Mouse (Mus musculus) yolk sac, embryonic 10.5 days (tissue): Measurements from ENCODE around the gene Gna13.

ENCODE experiments used
- DNase-seq: peaks from one replicate; pipeline ENCODE4 v3.0.0-alpha.2; 2017; ENCODE audit warnings: low spot score

The Gna13 gene

DNA sequence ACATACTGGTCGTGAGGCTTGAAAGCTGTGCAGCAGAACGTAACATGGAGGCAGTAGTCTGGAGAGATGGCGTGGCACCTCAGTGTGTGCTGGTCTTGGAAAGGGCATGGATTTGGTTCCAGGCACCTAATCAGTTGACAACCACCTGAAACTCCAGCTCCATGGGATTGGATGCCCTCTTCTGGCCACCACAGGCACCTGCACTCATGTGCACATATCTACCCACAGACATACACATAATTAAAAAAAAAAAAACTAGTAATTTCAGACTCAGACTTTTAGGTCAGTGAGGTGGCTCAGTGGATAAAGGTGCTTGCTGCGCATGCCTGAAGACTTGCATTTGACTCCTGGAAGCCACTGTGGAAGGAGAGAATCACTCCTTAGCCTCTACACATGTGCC lies 59.6 kb downstream of the Gna13 start:
- DNase-seq, result no peak

DNA sequence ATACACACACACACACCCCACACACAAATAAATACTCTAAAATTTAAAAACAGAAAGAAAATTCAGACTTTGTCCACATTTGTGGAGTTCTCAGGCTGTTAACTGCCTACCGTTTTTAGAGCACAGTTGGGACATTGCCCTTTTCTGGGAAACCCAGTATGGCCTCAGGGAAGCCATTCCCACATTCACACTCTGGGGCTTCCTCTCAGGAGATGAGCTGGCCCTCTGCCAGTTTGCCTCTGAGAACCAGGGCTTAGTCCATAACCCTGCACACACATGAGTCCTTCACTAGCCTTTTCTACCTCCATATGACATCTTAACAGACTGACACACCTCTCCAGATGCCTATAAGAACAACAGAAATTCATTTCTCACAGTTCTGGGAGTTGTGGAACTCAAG lies 60.7 kb downstream of the Gna13 start:
- no peak for DNase-seq

DNA sequence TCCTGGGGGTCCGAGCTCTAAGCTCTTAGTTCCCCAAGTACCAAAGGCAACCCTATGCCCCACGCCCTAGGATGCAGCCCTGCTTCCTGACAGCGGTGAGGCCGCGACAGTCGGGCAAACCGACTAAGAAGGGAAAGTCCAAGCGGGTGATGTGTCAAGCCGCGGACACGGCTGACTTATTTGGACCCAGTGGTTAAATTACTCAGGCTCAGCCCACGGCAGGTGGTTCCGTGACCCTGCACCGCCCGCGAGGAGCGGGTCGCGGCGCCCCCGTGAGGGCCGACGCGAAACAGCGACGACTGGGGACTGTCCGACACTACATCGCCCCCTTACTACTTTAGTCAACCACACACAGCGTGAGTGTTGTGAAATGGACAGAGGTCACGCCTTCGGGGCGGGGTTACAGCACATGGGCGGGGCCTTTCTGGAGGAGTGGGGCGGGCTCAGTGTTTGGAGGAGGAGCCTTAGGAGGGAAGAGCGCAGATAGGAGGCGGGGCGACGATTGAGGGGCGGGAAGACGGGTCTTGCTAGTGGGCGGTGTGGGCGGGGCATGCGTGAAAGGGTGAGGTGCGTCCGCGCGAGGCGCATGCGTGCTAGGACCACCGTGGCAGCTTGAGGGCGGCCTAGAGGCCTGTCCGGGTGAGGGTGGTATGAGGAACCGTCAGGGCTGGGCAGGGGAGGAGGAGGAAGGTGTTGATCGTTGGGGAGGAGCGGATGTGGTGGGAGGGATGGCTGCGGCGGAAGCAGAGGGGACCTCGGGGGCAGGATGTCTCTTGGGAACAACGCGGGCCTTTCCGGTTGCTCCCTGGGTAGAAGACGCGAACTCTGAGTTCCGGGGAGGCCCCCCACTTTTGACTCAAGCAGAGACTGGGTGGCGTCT lies 63.0 kb downstream of the Gna13 start, which contains the start of gene Amz2:
TSS of gene Amz2 (plus strand) at position 555 of the 880 bp plus-strand sequence.
- peak; percentile 100 for DNase-seq

DNA sequence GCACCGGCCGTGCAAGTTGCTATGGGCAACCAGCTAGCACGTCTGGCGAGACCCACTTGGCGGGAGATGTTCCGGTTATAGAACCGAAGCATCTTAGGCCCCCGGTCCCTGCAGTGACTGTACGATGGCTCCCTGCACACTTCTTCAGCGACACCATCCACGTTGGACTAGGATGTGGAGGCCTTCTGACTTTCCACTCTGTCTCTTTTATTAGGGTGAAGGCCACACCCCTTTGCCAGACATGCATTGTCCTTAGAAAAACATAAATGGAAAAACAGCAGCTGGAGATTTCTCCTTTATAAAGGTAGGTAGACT lies 63.6 kb downstream of the Gna13 start:
- no peak for DNase-seq

DNA sequence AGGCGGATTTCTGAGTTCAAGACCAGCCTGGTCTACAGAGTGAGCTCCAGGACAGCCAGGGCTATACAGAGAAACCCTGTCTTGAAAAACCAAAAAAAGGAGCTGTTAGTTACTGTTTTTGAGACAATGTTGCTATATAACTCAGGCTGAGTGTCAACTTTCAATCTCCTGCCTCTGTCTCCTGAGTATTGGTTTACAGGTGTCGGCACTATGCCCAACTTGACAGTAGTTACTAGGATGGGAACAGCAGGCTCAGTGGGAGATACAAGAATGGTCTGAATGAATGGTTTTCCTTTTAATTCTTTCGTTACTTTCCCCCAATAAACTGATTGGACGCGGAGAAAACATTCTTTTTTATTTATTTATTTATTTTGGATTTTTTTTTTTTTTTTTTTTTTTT lies 64.7 kb downstream of the Gna13 start:
- no peak for DNase-seq

DNA sequence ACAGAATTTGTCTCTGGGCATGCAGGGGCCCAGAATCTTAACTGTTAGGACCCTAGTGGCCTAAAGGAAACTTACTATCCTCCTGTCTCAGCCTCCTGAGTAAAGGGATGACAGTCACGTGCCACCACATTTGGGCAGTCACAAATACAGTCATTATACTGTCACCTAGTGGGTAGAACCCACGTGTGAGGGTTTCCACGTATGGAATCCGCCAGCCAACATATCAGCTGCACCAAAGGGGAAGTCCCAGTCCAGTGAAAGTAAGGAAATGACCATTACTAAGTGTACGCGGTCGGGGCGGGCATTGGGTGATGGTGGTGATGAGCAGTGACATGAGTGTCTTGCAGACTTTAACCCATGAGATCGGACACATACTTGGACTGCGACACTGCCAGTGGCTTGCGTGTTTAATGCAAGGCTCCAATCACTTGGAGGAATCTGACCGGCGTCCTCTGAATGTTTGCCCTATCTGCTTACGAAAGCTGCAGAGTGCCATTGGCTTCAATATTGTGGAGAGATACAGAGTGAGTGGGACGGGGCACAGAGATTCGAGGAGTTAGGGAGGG lies 71.7 kb downstream of the Gna13 start:
- no peak for DNase-seq

DNA sequence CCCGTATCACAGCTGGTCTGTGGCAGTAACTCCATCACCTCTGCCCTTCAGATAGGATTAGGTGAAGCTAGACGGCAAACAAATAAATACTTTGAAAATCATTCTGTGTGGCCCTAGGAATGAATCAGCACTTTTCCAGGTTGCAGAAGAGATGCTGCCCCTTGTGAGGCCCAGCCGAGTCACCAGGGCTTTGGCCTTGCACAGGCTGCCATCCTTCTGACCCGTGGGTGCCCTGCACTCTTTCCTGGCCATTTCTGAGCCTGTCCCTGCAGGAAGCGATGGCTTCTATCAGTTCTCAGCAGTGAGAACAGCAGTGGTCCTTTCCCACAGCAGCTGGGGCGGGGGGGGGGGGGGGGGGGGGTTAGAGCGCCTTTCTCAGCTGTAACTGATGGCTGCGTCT lies 74.3 kb downstream of the Gna13 start:
- no peak for DNase-seq

DNA sequence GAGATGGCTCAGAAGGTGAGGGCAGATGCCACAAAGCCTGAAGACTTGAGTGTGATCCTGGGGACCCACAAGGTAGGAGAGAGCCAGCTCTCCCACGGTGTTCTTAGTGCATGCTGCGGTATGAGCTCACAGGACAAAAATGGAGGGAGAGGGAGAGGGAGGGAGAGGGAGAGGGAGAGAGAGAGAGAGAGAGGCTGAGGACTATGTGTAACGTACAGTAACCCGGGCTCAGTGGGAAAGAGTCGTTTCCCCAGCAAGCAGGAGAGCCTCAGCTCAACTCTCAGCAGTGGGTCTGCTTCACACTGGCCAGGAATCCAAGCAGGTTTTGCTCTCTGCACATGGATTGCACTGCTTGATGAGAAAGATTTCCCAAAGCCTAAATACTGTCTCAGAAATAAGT lies 76.6 kb downstream of the Gna13 start:
- no peak for DNase-seq

DNA sequence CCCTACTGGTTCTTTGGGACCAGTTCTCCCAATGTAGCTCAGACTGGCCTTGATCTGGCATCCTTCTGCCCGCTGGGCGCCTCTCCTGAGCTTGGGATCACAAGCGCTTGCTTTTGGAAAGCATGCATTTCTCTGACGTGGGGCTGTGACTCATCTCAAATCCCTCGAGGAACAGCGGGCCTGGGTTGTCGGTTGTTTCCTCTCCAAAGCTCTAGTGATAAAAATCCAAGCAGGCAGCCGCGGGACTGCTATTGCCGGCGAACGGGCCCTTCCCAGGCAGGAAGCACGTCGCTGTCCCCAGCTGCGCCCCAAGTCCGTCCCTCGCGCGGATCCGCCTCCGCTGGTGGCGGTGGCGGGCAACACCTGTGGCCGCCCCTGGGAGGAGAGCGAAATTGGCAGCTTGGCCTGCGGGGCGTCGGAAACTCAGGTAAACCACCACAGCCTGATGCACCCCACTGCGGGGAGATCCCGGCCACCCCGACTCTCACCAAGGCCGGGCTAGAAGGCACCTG lies 77.3 kb downstream of the Gna13 start:
- peak; percentile 65 for DNase-seq

DNA sequence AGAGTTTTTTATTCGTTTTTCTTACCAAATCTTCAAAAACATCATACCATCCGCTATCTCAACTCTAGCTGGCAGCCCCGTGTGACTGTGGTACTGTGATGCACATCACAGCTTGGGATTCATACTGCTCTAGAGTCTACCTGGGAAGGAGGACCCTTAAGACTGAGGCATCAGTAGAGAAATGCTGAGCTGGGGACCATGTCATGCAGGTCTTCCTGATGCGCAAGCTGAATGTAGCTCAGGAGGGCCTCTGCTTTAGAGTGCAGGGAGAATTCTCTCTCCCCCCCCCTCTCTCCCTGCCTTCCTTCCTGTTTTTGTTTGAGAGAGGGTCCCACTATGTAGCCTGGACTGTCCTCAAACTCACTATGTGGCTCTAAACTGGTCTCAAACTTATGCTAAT lies 78.0 kb downstream of the Gna13 start:
- DNase-seq, result no peak

DNA sequence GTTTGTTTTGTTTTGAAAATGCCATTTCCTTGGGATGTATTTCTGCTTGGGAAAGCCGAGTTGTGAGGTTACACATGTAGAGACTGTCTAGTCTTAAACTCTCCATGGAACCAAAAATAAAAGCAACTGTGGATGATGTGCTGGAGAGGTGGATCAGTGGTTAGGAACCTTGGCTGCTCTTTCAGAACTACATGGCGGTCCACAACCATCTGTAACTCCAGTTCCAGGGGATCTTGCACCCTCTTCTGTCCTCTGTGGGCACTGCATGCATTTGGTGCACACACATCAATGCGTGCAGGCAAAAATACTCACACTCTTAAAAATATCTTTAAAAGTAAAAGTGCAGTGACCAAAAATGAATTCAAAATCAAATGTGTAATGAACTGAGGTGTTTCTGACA lies 78.5 kb downstream of the Gna13 start:
- no peak for DNase-seq

DNA sequence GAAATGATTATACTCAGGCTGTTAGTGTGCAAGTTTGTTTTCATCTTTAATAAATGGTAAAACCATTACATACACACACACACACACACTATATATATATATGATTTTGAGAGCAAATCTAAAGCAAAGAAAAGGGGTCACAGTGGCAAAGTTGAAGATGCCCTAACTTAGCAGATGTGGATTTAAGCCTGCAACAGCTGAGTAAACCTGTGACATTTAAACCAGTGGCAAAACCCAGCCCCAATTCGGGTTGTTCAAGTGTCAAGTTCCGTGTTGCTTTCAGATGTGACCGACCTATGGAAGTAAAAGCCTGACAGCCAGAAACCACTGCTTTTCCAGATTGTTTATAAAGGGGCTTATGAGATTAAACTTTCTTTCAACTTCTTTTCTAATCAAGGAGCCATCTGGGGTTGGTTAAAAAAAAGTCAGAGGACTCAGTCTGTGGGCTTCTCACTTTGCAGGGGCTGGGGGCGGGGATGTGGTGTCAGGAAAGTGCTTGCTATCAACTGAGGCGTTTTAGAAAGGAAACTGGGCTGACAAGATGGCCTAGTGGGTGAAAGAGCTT lies 79.6 kb downstream of the Gna13 start:
- DNase-seq, result no peak

DNA sequence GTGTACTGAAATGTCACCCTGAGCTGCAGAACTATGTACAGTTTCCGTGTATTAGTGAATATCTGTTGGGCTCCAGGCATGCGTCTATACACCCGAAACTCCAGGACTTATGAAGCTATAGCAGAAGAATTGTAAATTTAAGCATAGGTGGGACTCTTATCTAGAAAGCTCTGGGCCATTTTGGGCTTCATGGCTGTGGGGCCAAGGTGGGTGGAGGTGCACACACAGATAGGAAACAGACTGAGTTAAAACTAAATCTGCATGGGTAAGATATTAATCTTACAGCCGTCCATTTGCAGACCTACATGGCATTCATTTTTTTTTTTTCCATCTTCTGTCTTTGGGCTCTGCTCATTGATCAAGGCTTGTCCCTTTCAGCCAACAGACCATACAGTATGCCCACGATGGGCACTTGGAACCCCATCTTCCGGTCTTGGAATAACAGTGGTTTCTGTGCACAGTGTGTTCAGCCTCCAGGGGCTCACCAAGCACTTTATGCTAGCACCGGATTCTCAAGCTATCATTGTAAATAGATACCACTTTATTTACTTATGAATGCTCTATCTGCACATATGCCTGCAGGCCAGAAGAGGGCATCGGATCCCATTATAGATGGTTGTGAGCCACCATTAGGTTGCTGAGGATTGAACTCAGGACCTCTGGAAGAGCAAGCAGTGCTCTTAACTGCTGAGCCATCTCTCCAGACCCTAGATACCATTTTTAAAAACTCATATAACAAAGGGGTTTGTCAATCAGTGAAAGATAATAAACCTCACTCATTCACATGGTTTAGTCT lies 81.0 kb downstream of the Gna13 start:
- no peak for DNase-seq

DNA sequence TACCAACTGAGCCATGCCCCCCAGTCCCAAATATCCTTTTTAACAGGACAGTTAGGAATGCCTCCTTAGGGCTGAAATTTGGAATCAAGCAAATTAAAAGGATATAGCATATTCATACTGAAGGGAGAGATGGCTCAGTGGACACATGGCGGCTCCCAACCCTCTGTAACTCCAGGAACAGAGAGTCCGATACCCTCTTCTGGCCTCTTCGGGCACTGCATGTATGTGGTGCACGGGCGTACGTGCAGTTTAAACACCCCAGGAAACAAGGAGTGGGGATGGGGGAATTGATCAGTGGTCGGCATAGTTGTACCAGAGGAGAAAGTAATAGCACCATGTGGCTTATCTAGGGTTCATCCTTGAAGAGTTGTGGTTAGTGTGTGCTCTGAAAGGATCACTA lies 82.0 kb downstream of the Gna13 start:
- DNase-seq, result no peak

DNA sequence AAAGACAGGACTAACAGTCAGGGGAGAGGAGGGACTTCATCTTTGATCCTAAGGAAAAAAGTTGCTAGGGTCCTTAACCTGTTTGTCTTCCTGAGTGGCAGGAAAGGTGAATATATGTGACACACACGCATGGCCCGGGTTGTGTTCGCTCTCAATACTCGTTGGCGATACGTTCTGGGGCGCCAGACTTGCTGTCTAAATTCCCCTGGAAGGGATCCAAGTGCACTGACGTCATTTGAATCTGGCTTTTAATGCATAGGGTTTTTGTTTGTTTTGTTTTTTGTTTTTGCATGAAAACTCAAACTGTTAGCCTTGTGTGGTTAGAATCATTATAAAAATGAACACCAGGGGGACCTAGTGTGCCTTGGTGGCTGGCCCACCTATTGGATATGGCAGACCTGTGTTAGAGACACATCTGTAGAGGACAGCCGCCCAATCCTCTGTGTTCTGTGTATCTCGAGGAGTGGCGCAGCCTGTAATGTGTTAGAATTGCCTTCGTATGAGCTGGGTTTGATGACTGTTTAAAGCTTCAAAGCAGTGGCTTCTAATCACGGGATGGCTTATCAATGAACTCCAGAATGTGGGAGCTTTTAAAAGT lies 82.9 kb downstream of the Gna13 start:
- DNase-seq, result no peak
